Mouse (Mus musculus) heart, postnatal 0 days (tissue): ENCODE results near the gene Ap3b1.

Experiments
- CTCF ChIP-seq: IDR thresholded peaks from 2 replicates; pipeline ENCODE4 v1.5.1; 2016; ENCODE audit warnings: antibody characterized with exemption, control low read depth, low read depth
- EP300 ChIP-seq: IDR thresholded peaks from 2 replicates; pipeline ENCODE4 v1.6.1; 2016; ENCODE audit warnings: antibody characterized with exemption, low read depth

GRCm38 (mm10) chr13:94573833-94574232 lies 215.1 kb downstream of the Ap3b1 start:
- no peak for TF ChIP-seq CTCF
- no peak for TF ChIP-seq EP300
